Mouse (Mus musculus) CH12F3 (cell line): ENCODE results near the gene Rnf138rt1.

ENCODE experiments used
- in situ Hi-C: fragments of 300-500 bp; cut with MboI; formaldehyde crosslinking; loops from 2 replicates; pipeline ENCODE4 v1.14.3; 2020; ENCODE audit warnings: low sequenced_read_pairs

Gene Rnf138rt1

DNA sequence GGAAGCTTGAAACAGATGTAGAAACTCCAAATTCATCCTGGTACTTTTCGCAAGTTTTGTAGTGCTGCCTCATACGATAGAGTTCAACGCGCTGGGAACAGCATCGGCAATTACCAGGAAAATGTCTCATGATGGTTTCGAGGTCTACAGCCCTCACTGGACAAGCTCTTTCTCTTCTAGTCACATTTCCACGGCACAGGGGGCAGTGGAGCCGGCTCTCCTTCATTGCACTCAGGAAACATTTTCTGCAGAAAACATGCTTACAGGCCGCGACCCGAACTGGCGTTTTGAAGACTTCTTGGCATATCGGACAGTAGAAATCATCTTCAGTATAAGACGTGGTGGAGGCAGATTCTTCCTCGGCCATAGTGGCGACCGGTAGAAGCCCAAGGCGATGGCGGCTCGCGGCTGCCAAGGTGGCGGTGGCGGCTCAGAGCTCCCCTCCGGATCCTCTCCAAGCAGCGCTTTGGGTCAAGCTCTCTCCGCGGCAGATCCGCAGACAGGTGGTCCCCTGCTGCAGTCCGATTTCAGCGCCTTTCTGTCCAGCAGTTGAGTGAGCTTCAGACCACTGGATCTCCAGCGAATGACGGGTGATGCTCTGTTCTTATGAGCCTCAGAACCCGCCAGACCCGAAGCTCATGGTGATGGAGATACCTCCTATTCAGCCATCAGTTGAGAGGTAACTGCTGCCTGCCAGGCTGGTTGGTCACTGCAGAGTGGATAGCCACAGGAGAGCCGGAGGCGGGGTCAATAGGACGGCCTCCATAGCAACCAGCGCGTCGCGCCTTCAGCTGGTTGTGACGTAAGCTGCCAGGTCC lies at the start of gene Rnf138rt1:
TSS of gene Rnf138rt1 (minus strand) at position 713 of the 818 bp plus-strand sequence.
- in situ Hi-C loops, result no loop called here

DNA sequence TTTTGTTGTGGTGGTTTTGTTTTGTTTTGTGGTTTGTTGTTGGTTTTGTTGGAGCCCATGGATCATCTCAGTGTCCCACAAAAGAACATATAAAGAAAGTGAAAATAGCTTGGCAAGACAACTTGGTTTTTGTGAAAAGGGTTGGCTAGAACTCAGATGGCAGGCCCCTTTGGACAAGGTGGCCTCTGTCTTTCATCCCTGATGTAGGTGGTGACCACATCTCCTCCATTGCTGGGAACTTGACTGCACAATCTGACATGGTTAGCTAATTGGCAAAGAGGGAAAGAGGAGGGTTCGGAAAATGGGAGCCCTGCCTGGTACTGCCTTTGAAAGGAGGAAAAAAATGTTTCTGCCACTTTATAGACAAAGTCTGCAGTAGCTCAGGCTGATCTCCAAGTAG lies 46.1 kb upstream of the Rnf138rt1 start:
- in situ Hi-C loops, result no loop called here

DNA sequence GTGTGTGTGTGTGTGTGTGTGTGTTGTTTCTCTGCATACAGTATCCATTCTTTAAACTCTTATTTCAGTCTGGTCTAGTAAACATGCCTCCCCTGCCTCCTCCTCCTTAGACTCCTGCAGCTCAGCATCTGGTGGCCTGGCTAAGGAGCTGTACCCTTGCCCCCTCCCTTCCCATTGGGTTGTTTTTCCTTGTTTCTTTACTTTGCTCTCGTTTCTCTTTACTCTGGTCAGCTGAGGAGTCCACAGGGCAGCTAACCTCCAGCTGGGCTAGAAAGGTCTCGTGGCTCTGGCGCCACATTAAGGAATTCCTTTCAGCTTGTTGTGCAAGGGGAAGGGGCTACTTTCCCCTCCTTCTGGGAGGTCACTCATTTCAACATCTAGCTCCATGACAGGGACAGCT lies 5.2 kb upstream of the Rnf138rt1 start:
- in situ Hi-C loops, result no loop called here

DNA sequence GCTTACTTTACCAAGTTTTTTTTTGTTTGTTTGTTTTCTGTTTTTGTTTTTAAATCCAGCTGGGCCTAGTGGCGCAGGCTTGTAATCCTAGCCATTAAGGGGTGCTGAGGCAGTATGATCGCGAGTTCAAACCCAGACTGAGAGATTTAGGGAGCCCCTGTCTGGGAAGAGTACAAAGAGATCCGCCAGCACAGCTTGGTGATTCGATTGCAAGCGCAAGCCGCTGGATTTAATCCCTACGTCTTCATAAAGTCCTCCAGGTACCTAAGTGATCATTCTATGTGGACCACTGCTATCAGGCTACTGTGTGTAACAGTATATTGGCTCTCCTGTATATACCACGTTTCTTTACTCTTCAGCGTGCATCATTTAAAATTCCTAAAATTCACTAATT lies 303 bp upstream of the Rnf138rt1 start:
- in situ Hi-C loops, result no loop called here

DNA sequence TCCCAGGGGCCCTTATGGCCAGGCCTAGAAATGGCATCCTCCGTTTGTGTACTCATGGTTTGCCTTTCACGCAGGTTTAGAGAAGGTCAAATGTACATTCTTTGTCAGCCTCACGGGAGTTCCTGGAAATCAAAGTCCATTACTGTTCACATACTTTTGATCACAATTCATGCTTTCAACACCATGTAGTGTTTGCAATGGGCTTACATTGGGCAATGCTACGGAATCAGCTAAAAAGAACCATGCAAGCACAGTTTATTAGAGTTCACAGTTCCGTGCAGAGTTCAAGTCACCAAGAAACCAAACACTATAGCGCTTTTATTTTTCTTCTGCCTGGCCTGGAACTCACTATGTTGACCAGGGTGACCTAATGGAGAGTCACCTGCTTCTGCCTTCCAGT lies 15.1 kb downstream of the Rnf138rt1 start:
- in situ Hi-C loops, result no loop called here

DNA sequence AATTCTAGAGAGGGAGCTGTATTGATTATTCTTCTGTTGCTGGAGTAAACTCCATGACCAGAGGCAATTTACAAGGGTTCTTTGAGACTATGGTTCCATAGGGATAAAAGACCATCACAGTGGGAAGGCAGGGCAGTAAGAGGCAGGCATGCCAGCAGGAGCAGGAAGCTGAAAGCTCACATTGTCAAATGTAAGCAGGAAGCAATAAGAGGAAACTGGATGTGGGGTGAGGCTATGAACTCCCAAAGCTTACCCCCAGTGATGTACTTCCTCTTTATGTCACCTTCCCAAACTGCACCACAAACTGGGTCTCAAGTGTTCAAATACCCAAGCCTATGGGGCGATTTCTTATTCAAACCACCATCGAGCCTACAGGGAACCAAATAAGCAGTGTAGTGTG lies 17.2 kb downstream of the Rnf138rt1 start:
- in situ Hi-C loops, result no loop called here

DNA sequence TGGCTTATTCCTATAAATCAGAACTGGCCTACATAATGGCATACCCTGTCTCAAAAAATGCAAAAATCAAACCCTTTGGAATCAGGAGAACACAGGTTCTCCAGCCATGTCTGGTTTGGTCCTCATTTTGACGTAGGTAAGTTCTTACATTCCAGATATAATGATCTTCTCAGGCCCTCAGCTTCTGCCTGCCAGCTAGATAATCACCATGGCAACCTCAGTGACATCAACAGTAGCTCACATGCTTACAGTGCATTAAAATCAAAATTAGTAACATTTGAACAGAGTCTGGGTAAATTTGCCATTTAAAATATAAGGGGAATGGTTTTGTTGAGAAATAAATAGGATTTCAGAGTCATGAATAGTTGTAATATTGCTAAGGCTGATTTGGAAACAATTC lies 22.2 kb downstream of the Rnf138rt1 start:
- in situ Hi-C loops, result no loop called here

DNA sequence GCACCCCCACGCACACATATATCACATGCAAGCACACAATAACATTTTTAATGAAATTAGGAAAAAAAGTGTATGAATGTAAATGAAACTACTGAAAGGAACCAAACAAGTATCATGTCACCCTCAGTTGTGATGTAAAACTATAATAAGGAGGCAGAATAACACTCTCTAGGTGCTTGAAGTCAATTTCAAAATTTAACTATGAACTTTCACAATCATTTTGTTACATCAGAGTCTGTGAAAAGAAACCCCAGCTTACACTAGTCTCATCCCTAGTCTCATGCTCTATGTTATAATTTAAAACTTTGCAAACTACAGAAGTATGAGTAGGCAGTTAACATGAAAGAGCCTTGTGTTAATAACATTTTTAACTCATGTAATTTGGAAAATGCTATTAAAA lies 27.0 kb downstream of the Rnf138rt1 start:
- in situ Hi-C loops, result no loop called here

DNA sequence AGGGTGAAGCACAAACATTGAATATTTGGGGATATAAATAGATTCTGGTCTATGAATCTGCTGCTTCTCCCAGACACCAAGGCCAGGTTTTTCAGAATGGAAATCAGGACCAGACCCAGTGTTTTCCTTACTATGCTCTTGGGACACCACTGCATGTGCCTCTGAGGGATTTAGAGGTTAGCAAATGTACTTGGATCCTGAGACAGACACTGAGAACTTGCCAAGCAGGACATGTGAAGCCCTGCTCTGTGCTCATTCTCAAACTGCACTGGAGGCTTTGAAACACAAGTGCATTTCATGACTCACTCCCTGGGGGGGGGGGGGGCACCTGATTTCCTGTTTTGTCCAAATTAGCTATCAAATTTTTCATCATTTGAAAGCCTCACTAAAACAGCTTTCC lies 37.5 kb downstream of the Rnf138rt1 start:
- in situ Hi-C loops, result no loop called here

DNA sequence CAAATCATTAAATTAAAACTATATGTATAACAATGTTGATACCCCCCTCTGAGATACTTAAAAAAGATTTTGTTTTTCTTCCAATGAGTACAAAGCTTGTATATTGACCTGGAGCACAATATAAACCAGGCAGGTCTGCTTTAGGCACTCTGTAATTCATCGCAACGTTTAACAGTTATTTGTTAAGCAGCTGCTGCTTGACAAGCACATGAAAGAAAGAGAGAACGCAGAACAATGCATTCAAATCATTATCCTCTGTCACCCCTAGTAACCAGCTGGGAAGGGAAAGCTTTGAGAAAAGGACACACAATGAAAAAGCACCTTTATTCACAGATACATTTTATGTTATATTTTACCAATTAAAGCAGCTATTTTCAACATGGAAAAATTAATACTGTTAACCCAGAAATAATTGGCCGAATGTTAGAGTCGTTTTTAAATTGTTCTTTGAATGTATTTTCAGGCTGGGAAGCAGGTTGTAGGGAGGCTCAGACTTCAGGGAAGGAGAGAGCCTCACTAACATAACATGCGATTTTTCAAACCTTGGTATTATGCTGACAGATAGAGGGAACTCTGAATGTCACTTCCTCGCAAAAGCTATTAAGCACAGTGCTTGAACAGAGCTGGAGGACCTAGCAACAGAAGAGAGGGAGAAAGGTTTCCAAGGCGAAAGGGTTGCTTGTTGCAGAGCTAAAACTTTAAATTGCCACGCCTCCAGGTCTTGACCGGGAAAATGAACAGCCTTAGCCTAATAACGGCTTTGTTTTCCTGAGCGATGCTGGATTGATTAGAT lies 38.1 kb downstream of the Rnf138rt1 start:
- in situ Hi-C loops, result no loop called here

DNA sequence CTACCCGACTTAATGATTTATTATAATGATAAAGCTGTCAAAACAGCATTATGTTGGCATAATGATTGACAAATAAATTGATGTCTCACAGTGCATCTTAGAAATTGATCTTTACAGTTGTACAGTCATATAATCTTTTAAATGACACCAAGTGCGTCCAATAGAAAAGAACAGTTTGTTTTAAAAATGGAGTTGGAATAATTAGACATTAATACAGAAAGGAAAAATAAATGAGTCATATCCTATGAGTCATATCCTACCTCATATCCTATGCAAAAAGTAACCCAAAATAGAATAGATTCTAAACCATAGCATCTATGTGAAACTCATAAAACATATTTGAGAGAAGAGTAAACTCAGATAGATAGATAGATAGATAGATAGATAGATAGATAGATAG lies 40.5 kb downstream of the Rnf138rt1 start:
- in situ Hi-C loops, result no loop called here
